Mouse (Mus musculus): ENCODE results near the gene Ifnb1. TPM values are rescaled to one million over a fixed set of nuclear protein-coding genes. Genes with fewer than 3 reads are reported as not detected.

The Ifnb1 gene
- not detected for polyA plus RNA-seq (2015; fragmentation: Illumina TruSeq; extraction: RNeasy Lipid Tissue Mini Kit (QIAGEN cat#74804); ENCODE audit: low read depth, low replicate concordance)

DNA sequence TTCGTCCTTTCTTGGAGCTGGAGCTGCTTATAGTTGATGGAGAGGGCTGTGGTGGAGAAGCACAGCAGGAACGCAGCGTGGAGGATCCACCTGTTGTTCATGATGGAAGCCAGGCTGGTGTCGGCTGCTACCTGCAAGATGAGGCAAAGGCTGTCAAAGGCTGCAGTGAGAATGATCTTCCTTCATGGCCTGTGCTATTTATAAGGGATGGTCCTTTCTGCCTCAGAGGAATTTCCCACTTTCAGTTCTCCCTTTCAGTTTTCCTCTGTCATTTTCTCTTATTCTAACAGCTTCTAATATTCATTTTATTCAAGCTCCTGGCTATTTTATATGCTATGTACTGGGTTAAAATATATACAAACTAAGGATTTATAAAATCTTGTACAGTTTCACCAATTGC is at the start of gene Ifnb1:
Gene Ifnb1 (minus strand): TSS at position 101 of the 400 bp plus-strand sequence.

DNA sequence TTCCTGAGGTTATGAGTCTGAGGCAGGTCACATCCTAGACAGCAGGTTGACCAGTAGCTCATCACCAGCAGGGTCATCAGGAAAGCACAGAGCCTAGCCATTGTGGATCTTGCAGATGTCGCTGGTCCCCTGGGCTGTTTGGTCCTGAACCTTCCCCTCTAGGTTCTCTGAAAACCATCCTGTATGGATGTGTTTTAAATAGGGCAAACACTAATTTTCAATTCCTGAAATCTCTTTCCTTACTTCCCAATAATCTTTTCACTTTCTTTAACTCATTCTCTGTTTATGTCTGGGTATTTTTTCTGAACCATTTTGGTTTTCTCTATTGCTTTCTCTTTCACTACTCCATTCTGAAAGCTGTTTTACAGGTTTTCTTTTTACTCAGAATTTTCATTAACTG is 49.1 kb upstream of the Ifnb1 start, which contains the start of gene Ifna14:
Gene Ifna14 (minus strand): TSS at position 101 of the 400 bp plus-strand sequence.

DNA sequence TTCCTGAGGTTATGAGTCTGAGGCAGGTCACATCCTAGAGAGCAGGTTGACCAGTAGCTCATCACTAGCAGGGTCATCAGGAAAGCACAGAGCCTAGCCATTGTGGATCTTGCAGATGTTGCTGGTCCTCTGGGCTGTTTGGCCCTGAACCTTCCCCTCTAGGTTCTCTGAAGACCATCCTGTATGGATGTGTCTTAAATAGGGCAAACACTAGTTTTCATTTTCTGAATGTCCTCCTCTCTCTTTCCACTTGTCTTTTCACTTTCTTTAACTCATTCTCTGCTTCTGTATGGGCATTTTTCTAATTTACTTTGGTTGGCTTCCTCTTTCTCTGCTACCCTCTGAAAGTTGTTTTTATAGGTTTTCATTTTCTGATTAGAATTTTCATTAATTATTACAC is 35.6 kb upstream of the Ifnb1 start, which contains the start of gene Ifna15:
Gene Ifna15 (minus strand): TSS at position 101 of the 400 bp plus-strand sequence.

Other genes starting within 250 kb of the Ifnb1 start
- 1.7 TPM for gene Hacd4, start 83.8 kb downstream of the Ifnb1 start, polyA plus RNA-seq (2015; fragmentation: Illumina TruSeq; extraction: RNeasy Lipid Tissue Mini Kit (QIAGEN cat#74804); ENCODE audit: low read depth, low replicate concordance)
- not detected for gene Ifna15, start 35.5 kb upstream of the Ifnb1 start, polyA plus RNA-seq (2015; fragmentation: Illumina TruSeq; extraction: RNeasy Lipid Tissue Mini Kit (QIAGEN cat#74804); ENCODE audit: low read depth, low replicate concordance)
- not detected for gene Ifna14, start 49.0 kb upstream of the Ifnb1 start, polyA plus RNA-seq (2015; fragmentation: Illumina TruSeq; extraction: RNeasy Lipid Tissue Mini Kit (QIAGEN cat#74804); ENCODE audit: low read depth, low replicate concordance)
- gene Ifna9, start 69.6 kb upstream of the Ifnb1 start, polyA plus RNA-seq (2015; fragmentation: Illumina TruSeq; extraction: RNeasy Lipid Tissue Mini Kit (QIAGEN cat#74804); ENCODE audit: low read depth, low replicate concordance): not detected
- gene Ifna12, start 80.6 kb upstream of the Ifnb1 start, polyA plus RNA-seq (2015; fragmentation: Illumina TruSeq; extraction: RNeasy Lipid Tissue Mini Kit (QIAGEN cat#74804); ENCODE audit: low read depth, low replicate concordance): not detected
- not detected for gene C87499, start 111.6 kb upstream of the Ifnb1 start, polyA plus RNA-seq (2015; fragmentation: Illumina TruSeq; extraction: RNeasy Lipid Tissue Mini Kit (QIAGEN cat#74804); ENCODE audit: low read depth, low replicate concordance)
- not detected for gene Ifna13, start 121.7 kb upstream of the Ifnb1 start, polyA plus RNA-seq (2015; fragmentation: Illumina TruSeq; extraction: RNeasy Lipid Tissue Mini Kit (QIAGEN cat#74804); ENCODE audit: low read depth, low replicate concordance)
- not detected for gene Ifna16, start 154.2 kb upstream of the Ifnb1 start, polyA plus RNA-seq (2015; fragmentation: Illumina TruSeq; extraction: RNeasy Lipid Tissue Mini Kit (QIAGEN cat#74804); ENCODE audit: low read depth, low replicate concordance)
- gene Ifna2, start 161.1 kb upstream of the Ifnb1 start, polyA plus RNA-seq (2015; fragmentation: Illumina TruSeq; extraction: RNeasy Lipid Tissue Mini Kit (QIAGEN cat#74804); ENCODE audit: low read depth, low replicate concordance): not detected
- not detected for gene Ifnab, start 168.6 kb upstream of the Ifnb1 start, polyA plus RNA-seq (2015; fragmentation: Illumina TruSeq; extraction: RNeasy Lipid Tissue Mini Kit (QIAGEN cat#74804); ENCODE audit: low read depth, low replicate concordance)
- gene Gm26566, start 199.0 kb upstream of the Ifnb1 start, polyA plus RNA-seq (2015; fragmentation: Illumina TruSeq; extraction: RNeasy Lipid Tissue Mini Kit (QIAGEN cat#74804); ENCODE audit: low read depth, low replicate concordance): not detected
- 77.2 TPM for gene Klhl9, start 199.7 kb upstream of the Ifnb1 start, polyA plus RNA-seq (2015; fragmentation: Illumina TruSeq; extraction: RNeasy Lipid Tissue Mini Kit (QIAGEN cat#74804); ENCODE audit: low read depth, low replicate concordance)
- not detected for gene Gm13271, start 232.1 kb upstream of the Ifnb1 start, polyA plus RNA-seq (2015; fragmentation: Illumina TruSeq; extraction: RNeasy Lipid Tissue Mini Kit (QIAGEN cat#74804); ENCODE audit: low read depth, low replicate concordance)
- gene Gm13283, start 237.3 kb upstream of the Ifnb1 start, polyA plus RNA-seq (2015; fragmentation: Illumina TruSeq; extraction: RNeasy Lipid Tissue Mini Kit (QIAGEN cat#74804); ENCODE audit: low read depth, low replicate concordance): not detected